Mouse (Mus musculus) brown adipose tissue, adult 24 weeks (tissue): ENCODE results near the gene Fzd2. TPM values are rescaled to one million over a fixed set of nuclear protein-coding genes. Genes with fewer than 3 reads are reported as not detected.

Source experiments
- H3K27ac ChIP-seq: fragments of 200-500 bp; replicated peaks from 2 replicates; pipeline ENCODE4 v1.5.1; 2012; ENCODE audit warnings: low read depth, mild to moderate bottlenecking, low read length
- H3K4me1 ChIP-seq: fragments of 200-500 bp; 2 replicates; pipeline ENCODE4 v1.6.1; 2012; ENCODE audit warnings: low read length, mixed read lengths; ENCODE audit not compliant: control insufficient read depth, insufficient read depth, insufficient read length
- H3K4me3 ChIP-seq: fragments of 200-500 bp; 2 replicates; pipeline ENCODE4 v1.5.1; 2012; ENCODE audit warnings: low read depth, mild to moderate bottlenecking, low read length, moderate library complexity; ENCODE audit not compliant: insufficient read depth
- polyA plus RNA-seq: library from polyadenylated mRNA; stranded (reverse); fragments of >200 nt; gene quantifications from 2 replicates; pipeline ENCODE4 v1.2.4, GENCODE M21; 2012; ENCODE audit not compliant: missing spikeins, insufficient read depth, insufficient read length

The Fzd2 gene
- polyA plus RNA-seq, 1 experiment, result 1.3 TPM

DNA sequence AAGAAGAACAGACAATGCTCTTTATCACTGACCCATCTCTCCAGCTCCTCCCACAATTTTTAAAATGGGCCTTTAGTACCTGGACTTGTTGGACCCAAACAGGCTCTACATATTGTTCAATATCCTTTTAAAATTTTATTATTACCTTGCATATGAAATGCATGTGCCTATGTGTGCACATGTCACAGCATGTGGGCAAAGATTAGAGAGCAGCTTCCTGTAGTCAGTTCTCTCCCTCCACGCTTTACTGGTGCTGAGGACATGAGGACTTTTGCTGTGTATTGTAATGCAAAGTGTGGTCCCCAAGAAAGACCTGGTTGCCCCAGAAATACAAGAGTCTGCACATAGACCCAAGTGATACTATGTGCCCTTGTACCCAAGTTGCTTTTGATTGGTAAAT lies 29.2 kb upstream of the Fzd2 start:
- H3K27ac ChIP-seq, result no peak overlapping the region
- no peaks in the 10 kb centered on the region for H3K4me1 ChIP-seq
- no peak overlapping the region for H3K4me3 ChIP-seq

DNA sequence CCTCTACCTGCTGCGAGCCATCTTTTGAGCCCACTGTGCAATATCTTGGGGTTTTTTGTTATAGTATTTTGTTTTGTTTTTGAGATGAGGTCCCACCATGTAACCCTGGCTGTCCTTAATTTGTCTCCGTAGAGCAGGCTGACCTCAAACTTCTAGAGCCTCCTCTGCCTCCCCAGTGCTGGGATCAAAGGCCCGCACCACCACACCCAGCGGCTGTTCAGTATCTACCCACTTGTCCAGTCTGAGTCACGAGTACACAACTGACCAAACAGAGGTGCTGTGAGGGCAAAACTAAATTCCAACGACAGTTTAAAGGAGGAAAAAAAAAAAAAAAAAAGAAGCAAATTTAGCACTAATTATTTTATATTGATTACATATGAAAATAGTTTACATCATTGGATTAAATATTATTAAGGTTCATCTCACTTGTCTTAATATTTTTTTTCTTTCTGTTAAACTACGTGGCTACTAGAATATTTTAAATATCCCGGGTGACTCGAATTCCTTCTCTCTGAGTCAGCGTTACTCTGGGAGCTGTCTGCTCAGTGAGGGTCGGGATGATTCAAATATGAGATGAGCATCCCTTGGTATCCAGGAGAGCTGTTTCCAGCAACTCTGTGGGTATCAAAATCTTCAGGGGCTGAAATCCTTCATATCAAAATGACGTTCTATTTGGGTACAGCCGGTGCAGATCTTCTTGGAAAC lies 28.0 kb upstream of the Fzd2 start:
- no peak overlapping the region for H3K27ac ChIP-seq
- no peak overlapping the region for H3K4me3 ChIP-seq
- no peaks in the 10 kb centered on the region for H3K4me1 ChIP-seq

GRCm38 (mm10) chr11:102578341-102579118 lies 25.7 kb upstream of the Fzd2 start:
- no peaks in the 10 kb centered on the region for H3K4me1 ChIP-seq
- H3K27ac ChIP-seq, result no peak overlapping the region
- peak overlapping the region; percentile 51 for H3K4me3 ChIP-seq

DNA sequence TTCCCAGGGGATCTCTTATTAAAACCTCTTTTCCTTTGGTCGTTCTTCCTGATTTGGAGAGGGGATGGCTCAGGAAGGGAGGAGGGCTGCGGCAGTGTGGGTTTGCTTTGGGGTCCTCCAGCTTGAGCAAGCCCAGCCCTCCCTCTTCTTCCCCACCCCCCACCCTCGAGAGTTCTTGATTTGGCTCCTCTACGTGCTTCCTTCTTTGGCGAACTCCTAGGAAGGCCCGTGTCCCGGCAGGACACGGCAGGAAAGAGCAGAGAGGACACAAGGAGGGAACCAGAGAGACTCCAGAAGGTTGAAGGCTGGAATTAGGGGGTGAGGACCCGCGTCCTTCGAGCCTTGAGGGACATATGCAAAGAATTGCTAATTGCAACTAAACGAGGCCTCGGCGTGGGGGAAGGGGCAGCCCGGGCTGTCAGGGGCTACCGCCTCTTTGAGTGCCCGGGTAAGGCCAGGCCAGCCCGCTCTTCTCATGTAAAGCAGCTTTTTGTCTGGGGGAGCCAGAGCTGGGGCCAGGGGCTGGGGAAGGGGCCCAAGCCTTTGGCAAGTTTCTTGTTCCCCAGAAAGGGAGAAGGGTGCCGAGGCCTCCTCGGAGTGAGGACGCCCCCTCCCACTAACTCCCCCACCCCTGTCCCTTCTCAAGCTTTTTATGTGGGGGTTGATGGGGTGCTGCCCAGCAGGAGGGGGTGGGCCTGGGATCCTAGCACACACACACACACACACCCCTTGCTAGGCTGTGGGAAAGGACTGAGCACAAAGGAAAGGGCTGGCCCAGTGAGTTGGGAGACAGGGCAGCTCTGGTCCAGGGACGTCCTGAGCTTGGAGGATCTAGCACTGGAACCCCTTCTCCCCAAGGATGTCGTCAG lies 24.8 kb upstream of the Fzd2 start, which contains the start of gene Gm11627:
Gene Gm11627 (minus strand): TSS at position 297 of the 869 bp plus-strand sequence.
- H3K4me1 ChIP-seq, result no peaks in the 10 kb centered on the region
- H3K27ac ChIP-seq, result no peak within 1 kb of the TSS
- peak within 1 kb of the TSS; percentile 51 for H3K4me3 ChIP-seq

DNA sequence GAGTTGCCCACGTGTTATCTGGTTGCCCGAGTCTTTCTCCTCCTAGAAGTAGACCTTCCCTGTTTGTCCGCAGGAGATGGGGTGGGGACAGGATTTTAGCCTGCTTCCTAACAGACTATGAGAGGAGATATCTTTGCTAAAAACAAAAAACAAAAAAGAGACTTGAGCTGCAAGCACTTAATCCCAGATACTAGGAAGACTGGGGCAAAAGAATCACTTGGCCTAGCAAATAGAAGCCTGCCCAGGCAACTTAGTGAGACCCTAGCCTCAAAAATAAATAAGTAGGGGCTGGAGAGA lies 24.2 kb upstream of the Fzd2 start:
- no peaks in the 10 kb centered on the region for H3K4me1 ChIP-seq
- H3K27ac ChIP-seq, result no peak overlapping the region
- H3K4me3 ChIP-seq, result no peak overlapping the region

DNA sequence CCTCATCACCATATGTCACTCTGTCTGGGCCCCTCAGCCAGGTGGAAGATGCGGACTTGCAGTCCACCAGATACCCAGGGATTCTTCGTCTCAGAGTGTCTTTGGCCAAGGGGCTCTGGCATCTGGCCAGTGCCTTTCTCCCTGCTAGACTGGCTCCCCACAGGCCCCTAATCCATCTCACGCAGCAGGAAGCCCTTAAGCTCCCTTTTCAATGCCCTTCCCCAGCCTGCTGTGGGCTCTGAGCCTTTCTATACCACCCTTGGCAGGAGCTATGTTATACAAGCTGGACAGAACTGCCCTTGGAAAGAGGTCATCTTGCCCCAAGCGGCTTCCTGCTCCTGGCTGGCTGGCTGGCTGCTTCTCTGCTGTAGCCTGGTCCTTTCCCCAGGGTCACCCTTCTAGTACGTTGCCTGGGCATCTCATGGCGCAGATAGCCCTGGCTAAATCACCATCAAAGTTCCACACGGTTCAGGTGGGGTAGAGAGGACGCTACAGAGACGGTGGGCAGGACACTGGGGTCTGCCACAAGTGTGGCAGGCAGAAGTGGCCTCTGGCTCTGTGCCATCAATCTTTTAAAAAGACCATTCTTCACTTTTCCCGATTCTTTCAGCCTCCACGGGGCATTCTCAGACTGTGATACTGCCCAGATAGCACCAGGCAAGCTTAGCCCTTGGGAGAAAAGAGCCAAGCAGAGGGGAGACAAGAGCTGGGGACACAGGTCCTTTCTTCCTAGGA lies 22.7 kb upstream of the Fzd2 start:
- H3K4me3 ChIP-seq, result no peak overlapping the region
- H3K27ac ChIP-seq, result no peak overlapping the region
- H3K4me1 ChIP-seq, result no peaks in the 10 kb centered on the region

DNA sequence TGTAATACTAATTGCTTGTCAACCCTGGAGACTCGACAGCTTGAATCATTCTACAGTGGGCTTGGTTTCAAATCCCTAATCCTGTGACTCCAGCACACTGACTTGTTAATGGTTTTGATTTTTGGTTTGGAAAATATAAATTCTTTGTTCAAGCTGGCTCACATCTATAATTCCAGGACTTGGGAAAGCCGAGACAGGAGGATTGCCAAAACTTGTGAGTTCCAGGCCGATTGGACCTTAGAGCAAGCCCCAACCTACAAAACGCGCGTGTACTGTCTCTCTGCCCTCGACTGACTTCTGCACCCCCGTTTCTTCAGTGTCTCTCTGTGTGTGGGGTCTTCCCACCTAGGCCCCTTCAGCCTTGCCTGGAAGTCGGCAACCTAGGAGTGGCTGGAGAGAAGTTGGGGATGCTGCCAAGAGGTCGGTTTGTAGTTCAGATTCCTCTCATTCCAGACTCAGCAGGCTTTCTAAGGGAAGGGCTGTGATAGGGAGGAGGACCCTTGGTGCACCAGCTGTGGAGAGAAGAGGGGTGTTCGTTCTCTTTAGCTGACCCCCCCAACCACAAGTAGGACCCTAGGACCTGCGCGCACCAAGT lies 22.1 kb upstream of the Fzd2 start:
- Histone ChIP-seq H3K27ac (no peak overlapping the region), H3K4me3 (no peak overlapping the region), H3K4me1 (no peaks in the 10 kb centered on the region)

DNA sequence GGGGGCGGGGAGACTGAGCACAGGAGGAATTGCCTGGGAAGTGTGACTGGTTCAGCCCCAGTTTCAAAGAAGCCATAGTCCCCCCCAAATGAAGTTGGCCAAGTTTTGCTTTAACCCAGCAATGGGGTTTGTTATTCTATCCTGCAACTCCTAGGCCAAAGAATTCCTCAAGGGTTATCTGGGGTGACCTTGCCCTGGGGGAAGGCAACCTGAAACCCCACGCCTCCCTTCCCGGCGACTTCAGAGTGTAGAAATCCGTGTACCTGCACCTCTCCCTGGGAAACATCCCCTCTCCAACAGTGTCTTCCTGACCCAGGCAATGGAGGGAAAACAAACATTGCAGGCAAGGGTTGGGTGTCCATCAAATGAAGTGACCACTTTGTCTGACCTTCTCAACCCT lies 21.5 kb upstream of the Fzd2 start:
- Histone ChIP-seq H3K27ac (no peak overlapping the region), H3K4me1 (no peaks in the 10 kb centered on the region), H3K4me3 (no peak overlapping the region)

DNA sequence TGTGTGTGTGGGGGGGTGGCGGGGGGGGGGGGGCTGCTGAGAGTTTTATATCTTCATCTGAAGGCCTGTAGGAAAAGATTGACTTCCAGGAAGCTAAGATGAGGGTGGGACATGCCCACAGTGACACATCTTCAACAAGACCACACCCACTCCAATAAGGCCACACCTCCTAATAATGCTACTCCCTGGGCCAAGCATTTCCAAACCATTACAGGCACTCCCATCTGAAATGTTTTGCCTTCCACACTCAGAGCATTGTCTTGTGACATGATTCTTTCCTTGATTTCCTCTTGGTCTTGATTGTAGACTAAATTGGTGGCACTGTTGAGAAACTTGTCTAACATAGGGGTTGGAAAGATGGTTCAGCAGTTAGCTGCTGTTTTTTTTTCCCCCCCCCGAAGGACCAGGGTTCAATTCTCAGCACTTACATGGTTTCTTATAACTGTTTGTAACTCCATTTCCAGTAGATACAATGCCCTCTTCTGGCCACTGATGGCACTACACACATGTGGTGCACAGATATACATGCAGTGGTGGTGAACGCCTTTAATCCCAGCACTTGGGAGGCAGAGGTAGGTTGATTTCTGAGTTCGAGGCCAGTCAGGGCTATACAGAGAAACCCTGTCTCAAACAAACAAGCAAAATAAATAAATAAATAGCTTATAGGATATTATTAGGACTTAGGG lies 17.6 kb upstream of the Fzd2 start:
- Histone ChIP-seq H3K27ac (no peak overlapping the region), H3K4me1 (no peaks in the 10 kb centered on the region), H3K4me3 (no peak overlapping the region)

DNA sequence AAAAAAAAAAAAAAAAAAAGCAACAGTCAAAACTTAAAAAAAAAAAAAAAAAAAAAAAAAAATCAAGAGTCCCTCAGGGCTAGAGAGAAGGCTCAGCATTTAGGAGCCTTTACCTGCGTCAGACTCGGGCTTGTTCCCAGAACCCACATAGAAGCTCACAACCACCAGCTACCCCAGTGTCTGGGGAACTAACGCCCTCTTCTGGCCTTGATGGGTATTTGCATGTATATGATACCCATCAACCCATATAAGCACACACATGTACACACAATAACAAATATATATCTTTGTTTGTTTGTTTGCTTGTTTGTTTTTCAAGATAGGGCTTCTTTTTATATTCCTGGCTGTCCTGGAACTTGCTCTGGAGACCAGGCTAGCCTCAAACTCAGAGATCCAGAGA lies 16.6 kb upstream of the Fzd2 start:
- no peaks in the 10 kb centered on the region for H3K4me1 ChIP-seq
- H3K27ac ChIP-seq, result no peak overlapping the region
- no peak overlapping the region for H3K4me3 ChIP-seq

DNA sequence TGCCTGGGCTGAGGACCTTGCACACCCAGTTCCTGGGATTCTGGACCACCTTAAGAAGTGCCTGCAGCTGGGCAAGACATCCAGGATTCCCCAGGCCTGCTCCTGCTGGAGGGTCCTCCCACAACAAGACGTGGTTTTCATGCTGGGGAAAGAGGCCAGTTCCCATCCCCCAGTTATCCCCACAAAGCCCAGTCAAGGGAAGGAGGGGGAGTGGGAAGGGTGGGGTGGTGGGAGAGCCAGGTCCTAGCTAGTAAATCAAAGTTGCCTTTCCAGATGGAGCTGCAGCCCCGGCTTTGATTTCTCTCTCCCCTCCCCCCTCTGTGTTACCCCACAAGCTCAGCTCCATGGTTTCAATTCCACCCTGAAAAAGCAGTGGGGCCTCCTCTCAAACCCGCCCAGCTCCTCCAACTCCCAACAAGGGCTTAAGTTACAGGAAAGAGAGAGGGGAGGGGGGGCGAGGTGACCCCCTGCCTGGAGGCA lies 8.8 kb upstream of the Fzd2 start:
- no peak overlapping the region for H3K27ac ChIP-seq
- no peak overlapping the region for H3K4me3 ChIP-seq
- no peaks in the 10 kb centered on the region for H3K4me1 ChIP-seq

DNA sequence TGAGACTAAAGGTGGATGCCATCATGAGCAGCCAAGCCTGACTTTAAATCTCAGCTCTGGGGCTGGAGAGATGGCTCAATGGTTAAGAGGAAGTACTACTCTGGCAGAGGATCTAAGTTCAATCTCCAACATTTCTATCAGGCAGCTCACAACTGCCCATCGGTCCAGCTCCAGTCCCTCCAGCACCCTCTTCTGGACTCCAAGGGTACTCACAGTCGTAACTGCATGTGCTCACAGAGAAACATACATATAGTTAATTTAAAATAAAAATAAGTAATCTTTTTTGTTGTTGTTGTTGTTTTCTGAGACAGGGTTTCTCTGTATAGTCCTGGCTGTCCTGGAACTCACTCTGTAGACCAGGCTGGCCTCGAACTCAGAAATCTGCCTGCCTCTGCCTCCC lies 4.3 kb upstream of the Fzd2 start:
- Histone ChIP-seq H3K4me1 (no peaks in the 10 kb centered on the region), H3K27ac (no peak overlapping the region), H3K4me3 (no peak overlapping the region)

GRCm38 (mm10) chr11:102602816-102603495 lies 1.2 kb upstream of the Fzd2 start:
- Histone ChIP-seq H3K4me1 (no peaks in the 10 kb centered on the region), H3K4me3 (peak overlapping the region; percentile 76), H3K27ac (0 out of 2 replicates have a peak overlapping the region, but pooled peaks have one; percentile 62)
